Mouse (Mus musculus) CH12.LX (cell line): ENCODE results near the gene Otud7b. TPM values are rescaled to one million over a fixed set of nuclear protein-coding genes. Genes with fewer than 3 reads are reported as not detected.

Source experiments
- DNase-seq: peaks from one replicate; pipeline ENCODE4 v3.0.0-alpha.2; 2013; ENCODE audit errors: extremely low read depth
- H3K27ac ChIP-seq: 2 replicates; pipeline ENCODE4 v1.5.1; 2012; ENCODE audit warnings: low read depth, mild to moderate bottlenecking, control low read depth, moderate library complexity; ENCODE audit not compliant: insufficient read depth
- H3K27me3 ChIP-seq: replicated peaks from 2 replicates; pipeline ENCODE3; 2012; ENCODE audit warnings: inconsistent platforms
- H3K36me3 ChIP-seq, 2 experiments: replicated peaks in 1 of 2; 2 replicates each; pipeline versions ENCODE3 to v1.6.1; 2012; ENCODE audit warnings: inconsistent platforms in 1 of 2, low read length in 1 of 2, mild to moderate bottlenecking in 1 of 2, mixed read lengths in 1 of 2, moderate library complexity in 1 of 2; ENCODE audit not compliant: control insufficient read depth in 1 of 2, insufficient read depth in 1 of 2
- H3K4me1 ChIP-seq, 2 experiments: 2 replicates each; pipeline ENCODE4 v1.6.1; 2012; ENCODE audit warnings: inconsistent platforms in 1 of 2, moderate library complexity in 1 of 2; ENCODE audit not compliant: insufficient read depth in 2 of 2, control insufficient read depth in 1 of 2
- H3K4me2 ChIP-seq: 2 replicates; pipeline ENCODE4 v1.6.1; 2012; ENCODE audit warnings: low read depth, mild to moderate bottlenecking, control low read depth; ENCODE audit not compliant: poor library complexity, insufficient read depth, severe bottlenecking
- H3K4me3 ChIP-seq, 3 experiments: fragments of 150-350 bp in 1 of 3; sonication (generic) in 1 of 3; replicated peaks in 1 of 3; 2 replicates each; pipeline versions ENCODE3 to v1.5.1; 2011 to 2012; ENCODE audit warnings: low read depth in 2 of 3, low read length in 2 of 3, mild to moderate bottlenecking in 2 of 3, moderate library complexity in 2 of 3, control low read depth in 1 of 3, improper control_type of control experiment in 1 of 3, inconsistent platforms in 1 of 3, mixed read lengths in 1 of 3; ENCODE audit not compliant: poor library complexity in 1 of 3
- H3K79me2 ChIP-seq: replicated peaks from 2 replicates; pipeline ENCODE4 v1.6.1; 2012; ENCODE audit warnings: mild to moderate bottlenecking, moderate library complexity; ENCODE audit not compliant: control insufficient read depth, poor library complexity, insufficient read depth, severe bottlenecking; ENCODE audit errors: extremely low read depth
- H3K9ac ChIP-seq: 2 replicates; pipeline ENCODE4 v1.6.1; 2012; ENCODE audit warnings: low read depth, mild to moderate bottlenecking, control low read depth, moderate library complexity; ENCODE audit not compliant: insufficient read depth
- H3K9me3 ChIP-seq: replicated peaks from 2 replicates; pipeline ENCODE3; 2012; ENCODE audit warnings: low read length, inconsistent platforms, mixed read lengths
- BHLHE40 ChIP-seq: IDR thresholded peaks from 2 replicates; pipeline ENCODE4 v1.6.1; 2011; ENCODE audit warnings: mild to moderate bottlenecking, low read depth, low read length, improper control_type of control experiment
- CHD1 ChIP-seq: IDR thresholded peaks from 2 replicates; pipeline ENCODE4 v1.6.1; 2012; ENCODE audit warnings: low read depth, low read length, improper control_type of control experiment, inconsistent platforms
- CTCF ChIP-seq, 2 experiments: IDR thresholded peaks in 1 of 2; conservative IDR thresholded peaks in 1 of 2; 2 replicates each; pipeline ENCODE4 v1.5.1; 2011 to 2012; ENCODE audit warnings: low read depth in 2 of 2, low read length in 2 of 2, improper control_type of control experiment in 1 of 2, inconsistent platforms in 1 of 2, mild to moderate bottlenecking in 1 of 2, moderate library complexity in 1 of 2
- E2F4 ChIP-seq: IDR thresholded peaks from 2 replicates; pipeline ENCODE4 v1.6.1; 2011; ENCODE audit warnings: low read depth, low read length, improper control_type of control experiment; ENCODE audit not compliant: insufficient replicate concordance
- EP300 ChIP-seq: IDR thresholded peaks from 2 replicates; pipeline ENCODE4 v1.6.1; 2011; ENCODE audit warnings: low read length, improper control_type of control experiment
- ETS1 ChIP-seq: conservative IDR thresholded peaks from 2 replicates; pipeline ENCODE4 v1.6.1; 2012; ENCODE audit warnings: low read depth, mild to moderate bottlenecking, inconsistent platforms, low read length, improper control_type of control experiment, moderate library complexity
- GABPA ChIP-seq: IDR thresholded peaks from 2 replicates; pipeline ENCODE4 v1.6.1; 2012; ENCODE audit warnings: low read depth, low read length, improper control_type of control experiment, inconsistent platforms; ENCODE audit not compliant: insufficient replicate concordance
- IRF4 ChIP-seq: IDR thresholded peaks from 2 replicates; pipeline ENCODE4 v1.6.1; 2014; ENCODE audit warnings: low read depth, mild to moderate bottlenecking, inconsistent platforms, low read length, improper control_type of control experiment
- JUN ChIP-seq: IDR thresholded peaks from 2 replicates; pipeline ENCODE4 v1.6.1; 2011; ENCODE audit warnings: low read depth, mild to moderate bottlenecking, low read length, improper control_type of control experiment, moderate library complexity; ENCODE audit not compliant: insufficient read depth
- KAT2A ChIP-seq: IDR thresholded peaks from 2 replicates; pipeline ENCODE4 v1.6.1; 2012; ENCODE audit warnings: low read length, improper control_type of control experiment, inconsistent platforms; ENCODE audit not compliant: insufficient replicate concordance
- MAFK ChIP-seq: IDR thresholded peaks from 2 replicates; pipeline ENCODE4 v1.6.1; 2011; ENCODE audit warnings: low read length, improper control_type of control experiment; ENCODE audit not compliant: insufficient replicate concordance
- MAZ ChIP-seq: IDR thresholded peaks from 2 replicates; pipeline ENCODE4 v1.6.1; 2012; ENCODE audit warnings: low read depth, mild to moderate bottlenecking, inconsistent platforms, low read length, improper control_type of control experiment, moderate library complexity
- MYC ChIP-seq: IDR thresholded peaks from 2 replicates; pipeline ENCODE4 v1.6.1; 2011; ENCODE audit warnings: low read depth, mild to moderate bottlenecking, improper control_type of control experiment, low read length
- NELFE ChIP-seq: IDR thresholded peaks from 2 replicates; pipeline ENCODE4 v1.6.1; 2011; ENCODE audit warnings: low read depth, low read length, improper control_type of control experiment
- POLR2A ChIP-seq: IDR thresholded peaks from 2 replicates; pipeline ENCODE4 v1.6.1; 2011; ENCODE audit warnings: low read depth, mild to moderate bottlenecking, improper control_type of control experiment, low read length
- POLR2AphosphoS2 ChIP-seq: IDR thresholded peaks from 2 replicates; pipeline ENCODE4 v1.6.1; 2011; ENCODE audit warnings: low read depth, low read length, improper control_type of control experiment
- RAD21 ChIP-seq: IDR thresholded peaks from 2 replicates; pipeline ENCODE4 v1.6.1; 2011; ENCODE audit warnings: low read depth, mild to moderate bottlenecking, low read length, improper control_type of control experiment, moderate library complexity
- RCOR1 ChIP-seq: conservative IDR thresholded peaks from 2 replicates; pipeline ENCODE4 v1.6.1; 2012; ENCODE audit warnings: low read depth, mild to moderate bottlenecking, inconsistent platforms, low read length, improper control_type of control experiment
- SIN3A ChIP-seq: IDR thresholded peaks from 2 replicates; pipeline ENCODE4 v1.6.1; 2012; ENCODE audit warnings: low read length, improper control_type of control experiment, inconsistent platforms
- SMC3 ChIP-seq: IDR thresholded peaks from 2 replicates; pipeline ENCODE4 v1.6.1; 2011; ENCODE audit warnings: low read depth, low read length, improper control_type of control experiment
- TBP ChIP-seq: conservative IDR thresholded peaks from 2 replicates; pipeline ENCODE4 v1.6.1; 2011; ENCODE audit warnings: low read depth, low read length, improper control_type of control experiment
- USF1 ChIP-seq: IDR thresholded peaks from 2 replicates; pipeline ENCODE4 v1.6.1; 2014; ENCODE audit warnings: low read depth, mild to moderate bottlenecking, inconsistent platforms, low read length, improper control_type of control experiment
- USF2 ChIP-seq: conservative IDR thresholded peaks from 2 replicates; pipeline ENCODE4 v1.6.1; 2011; ENCODE audit warnings: low read depth, low read length, improper control_type of control experiment
- ZC3H11A ChIP-seq: IDR thresholded peaks from 2 replicates; pipeline ENCODE4 v1.6.1; 2012; ENCODE audit warnings: low read depth, mild to moderate bottlenecking, inconsistent platforms, low read length, improper control_type of control experiment
- ZKSCAN1 ChIP-seq: IDR thresholded peaks from 2 replicates; pipeline ENCODE4 v1.6.1; 2012; ENCODE audit warnings: low read depth, inconsistent platforms, low read length, improper control_type of control experiment, borderline replicate concordance
- ZNF384 ChIP-seq: IDR thresholded peaks from 2 replicates; pipeline ENCODE4 v1.6.1; 2012; ENCODE audit warnings: low read depth, low read length, improper control_type of control experiment, inconsistent platforms
- dilution Hi-C: fragments of 300-500 bp; cut with MboI; formaldehyde crosslinking; loops from 2 replicates; pipeline ENCODE4 v1.14.3; 2020; ENCODE audit warnings: low sequenced_read_pairs; ENCODE audit not compliant: extremely low pct_unique_long_range_greater_than_20kb, extremely low pct_ligation_motif_present
- in situ Hi-C: fragments of 300-500 bp; cut with MboI; formaldehyde crosslinking; loops from 3 replicates; pipeline ENCODE4 v1.14.3; 2019; ENCODE audit warnings: low sequenced_read_pairs, low pct_ligation_motif_present, low pct_unique_long_range_greater_than_20kb, mixed read lengths
- polyA plus RNA-seq: library from polyadenylated mRNA; unstranded; fragments of >175 nt; gene quantifications from 2 replicates; pipeline ENCODE4 v1.2.1, GENCODE M21; 2012; ENCODE audit warnings: low read depth; ENCODE audit not compliant: insufficient read length
- total RNA-seq, 2 experiments: library from RNA; depleted of rRNA; stranded (reverse); fragments of 300-350 nt in 1 of 2; fragments of >200 nt in 1 of 2; gene quantifications; 2 replicates each; pipeline ENCODE4 v1.2.3; 2012 to 2014

The Otud7b gene
- total and polyA plus RNA-seq, 3 experiments = 12.3 to 17.7 (median 14.9) TPM

- no peak overlapping the region for H3K4me3 ChIP-seq
- no peak for DNase-seq
- H3K4me2 ChIP-seq = no peak overlapping the region
- dilution Hi-C loops = no loop called here
- no peak overlapping the region for H3K27ac ChIP-seq
- no peak for TF ChIP-seq ZKSCAN1
- no peak for TF ChIP-seq IRF4
- TF ChIP-seq RCOR1 = no peak
- no peak for TF ChIP-seq NELFE
- no peak for TF ChIP-seq KAT2A
- no peak for TF ChIP-seq EP300
- TF ChIP-seq USF2 = no peak
- TF ChIP-seq ZC3H11A = no peak
- no peak for TF ChIP-seq MAFK
- TF ChIP-seq CTCF (conservative IDR thresholded peaks at IDR 0.05 in 1 of 2, IDR thresholded peaks at IDR 0.05 in 1 of 2; ENCODE audit: low read depth in 2 of 2, low read length in 2 of 2) = no peak
- no peak for TF ChIP-seq BHLHE40
- no peak for TF ChIP-seq MYC
- TF ChIP-seq ETS1 = no peak
- H3K27me3 ChIP-seq = no peaks in the 10 kb centered on the region
- peaks cover 7 to 60% of the 10 kb centered on the region in 2 experiments for H3K4me1 ChIP-seq
- peaks cover 7 to 15% of the 10 kb centered on the region in 2 experiments for H3K36me3 ChIP-seq
- peaks cover 13% of the 10 kb centered on the region; the same call in 1 of the 2 replicates for H3K79me2 ChIP-seq
- in situ Hi-C loops = no loop called here
- no peak overlapping the region for H3K9ac ChIP-seq
- no peaks in the 10 kb centered on the region for H3K9me3 ChIP-seq
Measured at GRCm38 (mm10) chr3:96060146-96060545, 44.2 kb upstream of the Otud7b start.

DNA sequence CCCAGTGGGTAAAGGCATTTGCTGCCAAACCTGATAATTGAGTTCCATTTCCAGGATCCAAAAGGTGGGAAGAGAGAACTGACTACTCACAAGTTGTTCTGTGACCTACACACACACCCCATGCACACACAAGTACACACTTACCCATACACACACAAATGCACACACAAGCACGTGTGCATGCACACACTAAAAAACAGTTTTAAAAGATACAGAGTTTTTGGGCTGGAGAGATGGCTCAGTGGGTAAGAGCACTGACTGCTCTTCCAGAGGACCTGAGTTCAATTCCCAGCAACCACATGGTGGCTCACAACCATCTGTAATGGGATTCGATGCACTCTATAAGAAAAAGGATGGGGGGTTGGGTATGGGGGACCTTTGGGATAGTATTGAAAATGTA is 41.0 kb upstream of the Otud7b start:
- Histone ChIP-seq H3K9me3 (no peaks in the 10 kb centered on the region), H3K9ac (no peak overlapping the region), H3K79me2 (no peaks in the 10 kb centered on the region), H3K36me3 (no peaks in the 10 kb centered on the region), H3K27me3 (no peaks in the 10 kb centered on the region), H3K4me1 (peaks cover 5 to 49% of the 10 kb centered on the region in 2 experiments; a peak in 3 of 4 replicates), H3K27ac (no peak overlapping the region), H3K4me3 (no peak overlapping the region), H3K4me2 (no peak overlapping the region; the same call in 1 of the 2 replicates)
- in situ Hi-C loops (no loop called here), dilution Hi-C loops (no loop called here)
- no peak for DNase-seq
- no peak for TF ChIP-seq MYC
- TF ChIP-seq CHD1 = no peak
- TF ChIP-seq SMC3 = no peak
- no peak; the same call in 1 of the 2 replicates for TF ChIP-seq TBP
- TF ChIP-seq USF2 = no peak
- no peak for TF ChIP-seq MAZ
- no peak for TF ChIP-seq USF1
- TF ChIP-seq SIN3A = no peak
- TF ChIP-seq ZNF384 = no peak
- no peak for TF ChIP-seq RAD21
- TF ChIP-seq EP300 = no peak
- TF ChIP-seq IRF4 = no peak
- no peak for TF ChIP-seq POLR2A
- no peak for TF ChIP-seq POLR2AphosphoS2
- no peak for TF ChIP-seq JUN
- TF ChIP-seq GABPA = no peak
- TF ChIP-seq KAT2A = no peak
- no peak for TF ChIP-seq E2F4
